Mouse (Mus musculus) lung, adult 2 months (tissue): Measurements from ENCODE around the gene Ing4.

ENCODE experiments used
- CTCF ChIP-seq: fragments of 200-500 bp; IDR thresholded peaks from 2 replicates; pipeline ENCODE4 v1.5.1; 2011; ENCODE audit warnings: mild to moderate bottlenecking, low read length, control low read depth; ENCODE audit not compliant: insufficient read depth
- POLR2A ChIP-seq: fragments of 200-500 bp; IDR thresholded peaks from 2 replicates; pipeline ENCODE4 v1.6.1; 2011; ENCODE audit warnings: low read depth, mild to moderate bottlenecking, control low read depth, low read length, borderline replicate concordance; ENCODE audit errors: extremely low read depth

DNA sequence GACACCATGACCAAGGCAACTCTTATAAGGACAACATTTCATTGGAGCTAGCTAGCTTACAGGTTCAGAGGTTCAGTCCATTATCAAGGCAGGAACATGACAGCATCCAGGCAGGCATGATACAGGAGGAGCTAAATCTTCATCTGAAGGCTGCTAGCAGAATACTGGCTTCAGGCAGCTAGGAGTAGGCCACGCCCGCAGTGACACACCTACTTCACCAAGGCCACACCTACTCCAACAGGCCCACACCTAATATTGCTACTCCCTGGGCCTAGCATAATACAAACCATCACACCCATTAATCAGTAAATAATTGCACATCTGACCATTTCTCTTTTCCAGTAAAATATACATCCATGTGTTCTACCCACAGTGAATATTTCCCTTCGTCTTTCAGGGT is 21.9 kb upstream of the Ing4 start:
- TF ChIP-seq CTCF (no peak), POLR2A (no peak)
